Mouse (Mus musculus) mature B cell (primary cell): Measurements from ENCODE around the gene Gm10722.
"Not testable (repeated sequence)": the region's sequence is repeated elsewhere in the genome, so short reads cannot be mapped to it uniquely, and the experiment has no call there.

Experiments used
- in situ Hi-C: fragments of 300-500 bp; cut with MboI; formaldehyde crosslinking; loops from 2 replicates; pipeline ENCODE4 v1.14.3; 2019

The Gm10722 gene

DNA sequence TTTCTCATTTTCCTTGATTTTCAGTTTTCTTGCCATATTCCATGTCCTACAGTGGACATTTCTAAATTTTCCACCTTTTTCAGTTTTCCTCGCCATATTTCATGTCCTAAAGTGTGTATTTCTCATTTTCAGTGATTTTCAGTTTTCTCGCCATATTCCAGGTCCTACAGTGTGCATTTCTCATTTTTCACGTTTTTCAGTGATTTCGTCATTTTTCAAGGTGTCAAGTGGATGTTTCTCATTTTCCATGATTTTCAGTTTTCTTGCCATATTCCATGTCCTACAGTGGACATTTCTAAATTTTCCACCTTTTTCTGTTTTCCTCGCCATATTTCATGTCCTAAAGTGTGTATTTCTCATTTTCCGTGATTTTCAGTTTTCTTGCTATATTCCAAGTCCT, 24.9 kb downstream of the Gm10722 start:
- in situ Hi-C loops: not testable (repeated sequence)

DNA sequence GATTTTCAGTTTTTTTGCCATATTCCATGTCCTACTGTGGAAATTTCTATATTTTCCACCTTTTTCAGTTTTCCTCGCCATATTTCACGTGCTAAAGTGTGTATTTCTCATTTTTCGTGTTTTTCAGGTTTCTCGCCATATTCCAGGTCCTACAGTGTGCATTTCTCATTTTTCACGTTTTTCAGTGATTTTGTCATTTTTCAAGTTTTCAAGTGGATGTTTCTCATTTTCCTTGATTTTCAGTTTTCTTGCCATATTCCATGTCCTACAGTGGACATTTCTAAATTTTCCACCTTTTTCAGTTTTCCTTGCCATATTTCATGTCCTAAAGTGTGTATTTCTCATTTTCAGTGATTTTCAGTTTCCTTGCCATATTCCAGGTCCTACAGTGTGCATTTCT, 25.4 kb downstream of the Gm10722 start:
- in situ Hi-C loops: not testable (repeated sequence)

DNA sequence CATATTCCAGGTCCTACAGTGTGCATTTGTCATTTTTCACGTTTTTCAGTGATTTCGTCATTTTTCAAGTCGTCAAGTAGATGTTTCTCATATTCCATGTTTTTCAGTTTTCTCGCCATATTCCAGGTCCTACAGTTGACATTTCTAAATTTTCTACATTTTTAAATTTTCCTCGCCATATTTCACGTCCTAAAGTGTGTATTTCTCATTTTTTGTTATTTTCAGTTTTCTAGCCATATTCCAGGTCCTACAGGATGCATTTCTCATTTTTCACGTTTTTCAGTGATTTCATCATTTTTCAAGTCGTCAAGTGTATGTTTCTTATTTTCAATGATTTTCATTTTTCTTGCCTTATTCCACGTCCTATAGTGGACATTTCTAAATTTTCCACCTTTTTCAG, 26.0 kb downstream of the Gm10722 start:
- in situ Hi-C loops: not testable (repeated sequence)

DNA sequence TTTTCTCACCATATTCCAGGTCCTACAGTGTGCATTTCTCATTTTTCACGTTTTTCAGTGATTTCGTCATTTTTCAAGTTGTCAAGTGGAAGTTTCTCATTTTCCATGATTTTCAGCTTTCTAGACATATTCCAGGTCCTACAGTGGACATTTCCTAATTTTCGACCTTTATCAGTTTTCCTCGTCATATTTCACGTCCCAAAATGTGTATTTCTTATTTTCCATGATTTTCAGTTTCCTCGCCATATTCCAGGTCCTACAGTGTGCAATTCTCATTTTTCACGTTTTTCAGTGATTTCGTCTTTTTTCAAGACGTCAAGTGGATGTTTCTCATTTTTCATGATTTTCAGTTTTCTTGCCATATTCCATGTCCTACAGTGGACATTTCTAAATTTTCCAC, 26.5 kb downstream of the Gm10722 start:
- in situ Hi-C loops: not testable (repeated sequence)

DNA sequence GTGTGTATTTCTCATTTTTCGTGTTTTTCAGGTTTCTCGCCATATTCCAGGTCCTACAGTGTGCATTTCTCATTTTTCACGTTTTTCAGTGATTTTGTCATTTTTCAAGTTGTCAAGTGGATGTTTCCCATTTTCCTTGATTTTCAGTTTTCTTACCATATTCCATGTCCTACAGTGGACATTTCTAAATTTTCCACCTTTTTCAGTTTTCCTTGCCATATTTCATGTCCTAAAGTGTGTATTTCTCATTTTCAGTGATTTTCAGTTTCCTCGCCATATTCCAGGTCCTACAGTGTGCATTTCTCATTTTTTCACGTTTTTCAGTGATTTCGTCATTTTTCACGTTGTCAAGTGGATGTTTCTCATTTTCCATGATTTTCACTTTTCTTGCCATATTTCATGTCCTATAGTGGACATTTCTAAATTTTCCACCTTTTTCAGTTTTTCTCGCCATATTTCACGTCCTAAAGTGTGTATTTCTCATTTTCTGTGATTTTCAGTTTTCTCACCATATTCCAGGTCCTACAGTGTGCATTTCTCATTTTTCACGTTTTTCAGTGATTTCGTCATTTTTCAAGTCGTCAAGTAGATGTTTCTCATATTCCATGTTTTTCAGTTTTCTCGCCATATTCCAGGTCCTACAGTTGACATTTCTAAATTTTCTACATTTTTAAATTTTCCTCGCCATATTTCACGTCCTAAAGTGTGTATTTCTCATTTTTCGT, 28.7 kb downstream of the Gm10722 start:
- in situ Hi-C loops: not testable (repeated sequence)

DNA sequence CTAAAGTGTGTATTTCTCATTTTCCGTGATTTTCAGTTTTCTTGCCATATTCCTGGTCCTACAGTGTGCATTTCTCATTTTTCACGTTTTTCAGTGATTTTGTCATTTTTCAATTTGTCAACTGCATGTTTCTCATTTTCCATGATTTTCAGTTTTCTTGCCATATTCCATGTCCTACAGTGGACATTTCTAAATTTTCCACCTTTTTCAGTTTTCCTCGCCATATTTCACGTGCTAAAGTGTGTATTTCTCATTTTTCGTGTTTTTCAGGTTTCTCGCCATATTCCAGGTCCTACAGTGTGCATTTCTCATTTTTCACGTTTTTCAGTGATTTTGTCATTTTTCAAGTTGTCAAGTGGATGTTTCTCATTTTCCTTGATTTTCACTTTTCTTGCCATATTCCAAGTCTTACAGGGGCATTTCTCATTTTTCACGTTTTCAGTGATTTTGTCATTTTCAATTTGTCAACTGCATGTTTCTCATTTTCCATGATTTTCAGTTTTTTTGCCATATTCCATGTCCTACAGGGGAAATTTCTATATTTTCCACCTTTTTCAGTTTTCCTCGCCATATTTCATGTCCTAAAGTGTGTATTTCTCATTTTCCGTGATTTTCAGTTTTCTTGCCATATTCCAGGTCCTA, 30.1 kb downstream of the Gm10722 start:
- in situ Hi-C loops: not testable (repeated sequence)

DNA sequence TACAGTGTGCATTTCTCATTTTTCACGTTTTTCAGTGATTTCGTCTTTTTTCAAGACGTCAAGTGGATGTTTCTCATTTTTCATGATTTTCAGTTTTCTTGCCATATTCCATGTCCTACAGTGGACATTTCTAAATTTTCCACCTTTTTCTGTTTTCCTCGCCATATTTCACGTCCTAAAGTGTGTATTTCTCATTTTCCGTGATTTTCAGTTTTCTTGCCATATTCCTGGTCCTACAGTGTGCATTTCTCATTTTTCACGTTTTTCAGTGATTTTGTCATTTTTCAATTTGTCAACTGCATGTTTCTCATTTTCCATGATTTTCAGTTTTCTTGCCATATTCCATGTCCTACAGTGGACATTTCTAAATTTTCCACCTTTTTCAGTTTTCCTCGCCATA, 33.6 kb downstream of the Gm10722 start, which contains the start of gene Gm17535:
Gene Gm17535, plus strand, starts transcription at position 301 of the 400 bp plus-strand sequence.
- in situ Hi-C loops: not testable (repeated sequence)

DNA sequence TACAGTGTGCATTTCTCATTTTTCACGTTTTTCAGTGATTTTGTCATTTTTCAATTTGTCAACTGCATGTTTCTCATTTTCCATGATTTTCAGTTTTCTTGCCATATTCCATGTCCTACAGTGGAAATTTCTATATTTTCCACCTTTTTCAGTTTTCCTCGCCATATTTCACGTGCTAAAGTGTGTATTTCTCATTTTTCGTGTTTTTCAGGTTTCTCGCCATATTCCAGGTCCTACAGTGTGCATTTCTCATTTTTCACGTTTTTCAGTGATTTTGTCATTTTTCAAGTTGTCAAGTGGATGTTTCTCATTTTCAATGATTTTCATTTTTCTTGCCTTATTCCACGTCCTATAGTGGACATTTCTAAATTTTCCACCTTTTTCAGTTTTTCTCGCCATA, 35.9 kb downstream of the Gm10722 start, which contains the start of gene Gm10715:
Gene Gm10715, plus strand, starts transcription at position 301 of the 400 bp plus-strand sequence.
- in situ Hi-C loops: not testable (repeated sequence)

DNA sequence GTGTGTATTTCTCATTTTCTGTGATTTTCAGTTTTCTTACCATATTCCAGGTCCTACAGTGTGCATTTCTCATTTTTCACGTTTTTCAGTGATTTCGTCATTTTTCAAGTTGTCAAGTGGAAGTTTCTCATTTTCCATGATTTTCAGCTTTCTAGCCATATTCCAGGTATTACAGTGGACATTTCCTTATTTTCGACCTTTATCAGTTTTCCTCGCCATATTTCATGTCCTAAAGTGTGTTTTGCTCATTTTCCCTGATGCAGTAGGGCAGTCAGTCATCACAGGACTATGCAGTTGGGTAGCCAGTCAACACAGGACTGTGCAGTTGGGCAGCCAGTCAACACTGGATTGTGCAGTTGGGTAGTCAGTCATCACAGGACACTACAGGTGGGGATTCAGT, 37.4 kb downstream of the Gm10722 start:
- in situ Hi-C loops: not testable (repeated sequence)
